Mouse (Mus musculus): ENCODE measurements at regions not wholly inside any gene's neighbourhood (a gene's known extent, or its start where the extent isn't known, plus 50 kb on each side); places are given as distances from the start of the nearest gene placed in this dataset.

DNA sequence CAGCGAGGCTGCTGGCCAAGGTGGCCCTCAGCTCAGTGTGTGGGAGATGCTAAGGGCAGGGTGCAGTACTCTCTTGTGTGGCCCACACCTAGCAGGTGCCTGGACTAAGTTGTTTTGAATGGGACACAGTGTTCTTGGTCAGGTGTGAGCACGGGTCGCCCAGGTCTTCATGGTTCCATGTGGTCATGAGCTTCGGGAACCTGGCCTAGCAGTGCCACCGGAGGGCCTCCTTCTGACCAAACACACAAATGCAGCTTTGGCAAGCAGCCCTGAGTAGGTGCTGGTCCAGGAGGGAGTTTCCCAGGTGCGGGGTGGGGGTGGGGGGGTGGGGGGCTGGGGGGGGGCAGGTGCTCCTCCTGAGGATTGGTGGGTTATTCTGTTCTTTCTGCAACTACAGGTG is 127.6 kb downstream of the Gadd45g start:
- TF ChIP-seq CTCF (IDR thresholded peaks at IDR 0.05; ENCODE audit: insufficient read depth, low read depth, low read length) (no peak), POLR2A (IDR thresholded peaks at IDR 0.05; ENCODE audit: insufficient read depth, low read depth, low read length) (no peak)

All from olfactory bulb, adult 2 months (tissue).